Mouse (Mus musculus): ENCODE data around the gene Tube1. TPM values are rescaled to one million over a fixed set of nuclear protein-coding genes. Genes with fewer than 3 reads are reported as not detected.
"Not testable (repeated sequence)": the region's sequence is repeated elsewhere in the genome, so short reads cannot be mapped to it uniquely, and the experiment has no call there.

Tube1 gene
- polyA plus RNA-seq, 1 experiment from 2014 or later, result 6.8 TPM

GRCm38 (mm10) chr10:39171603-39172539 lies 38.1 kb downstream of the Tube1 start:
- Histone ChIP-seq H3K36me3 (ENCODE audit: control insufficient read depth, insufficient read depth, low read length) (no peaks in the 10 kb centered on the region), H3K4me3 (ENCODE audit: low read length) (peak overlapping the region; percentile 47), H3K27me3 (replicated peaks; ENCODE audit: control insufficient read depth, insufficient read depth, low read length) (no peaks in the 10 kb centered on the region), H3K9ac (ENCODE audit: low read depth, low read length) (peak overlapping the region; percentile 72), H3K4me1 (ENCODE audit: control insufficient read depth, insufficient read depth, low read depth, low read length) (peaks cover 21% of the 10 kb centered on the region), H3K27ac (ENCODE audit: low read depth, low read length) (peak overlapping the region; percentile 98), H3K4me2 (ENCODE audit: low read length) (peak overlapping the region; percentile 82), H3K9me3 (ENCODE audit: control insufficient read depth, low read length) (no peaks in the 10 kb centered on the region)
- WGBS, result 6% methylated on average over 26 of the region's 26 CpGs
- ATAC-seq, result peak; percentile 73

- 66% methylated on average over 6 of the region's 6 CpGs for WGBS
- no peaks in the 10 kb centered on the region for H3K36me3 ChIP-seq (ENCODE audit: control insufficient read depth, insufficient read depth, low read length)
- peaks cover 21% of the 10 kb centered on the region for H3K4me1 ChIP-seq (ENCODE audit: control insufficient read depth, insufficient read depth, low read depth, low read length)
- H3K4me2 ChIP-seq (ENCODE audit: low read length), result peak overlapping the region; percentile 82
- H3K4me3 ChIP-seq (ENCODE audit: low read length), result no peak overlapping the region; the same call in 1 of the 2 replicates
- peak overlapping the region; percentile 98 for H3K27ac ChIP-seq (ENCODE audit: low read depth, low read length)
- H3K9me3 ChIP-seq (ENCODE audit: control insufficient read depth, low read length), result no peaks in the 10 kb centered on the region
- peak overlapping the region; percentile 36; the same call in 1 of the 2 replicates for H3K9ac ChIP-seq (ENCODE audit: low read depth, low read length)
- no peak for ATAC-seq
- H3K27me3 ChIP-seq (replicated peaks; ENCODE audit: control insufficient read depth, insufficient read depth, low read length), result no peaks in the 10 kb centered on the region
Measured at GRCm38 (mm10) chr10:39172540-39172931, 38.8 kb downstream of the Tube1 start.

- Histone ChIP-seq H3K4me1 (ENCODE audit: control insufficient read depth, insufficient read depth, low read depth, low read length) (peaks cover 21% of the 10 kb centered on the region), H3K4me3 (ENCODE audit: low read length) (peak overlapping the region; percentile 7; the same call in 1 of the 2 replicates)
- WGBS, result 20% methylated on average over 13 of the region's 13 CpGs
Measured at GRCm38 (mm10) chr10:39173077-39173476, 39.3 kb downstream of the Tube1 start.

GRCm38 (mm10) chr10:39176981-39177380 lies 43.2 kb downstream of the Tube1 start:
- Histone ChIP-seq H3K4me3 (ENCODE audit: low read length) (no peak overlapping the region), H3K36me3 (ENCODE audit: control insufficient read depth, insufficient read depth, low read length) (no peaks in the 10 kb centered on the region), H3K27me3 (replicated peaks; ENCODE audit: control insufficient read depth, insufficient read depth, low read length) (no peaks in the 10 kb centered on the region), H3K4me1 (ENCODE audit: control insufficient read depth, insufficient read depth, low read depth, low read length) (peaks cover 14% of the 10 kb centered on the region), H3K4me2 (ENCODE audit: low read length) (no peak overlapping the region), H3K27ac (ENCODE audit: low read depth, low read length) (no peak overlapping the region), H3K9me3 (ENCODE audit: control insufficient read depth, low read length) (no peaks in the 10 kb centered on the region; the same call in 1 of the 2 replicates), H3K9ac (ENCODE audit: low read depth, low read length) (no peak overlapping the region)
- WGBS, result 91% methylated on average over 5 of the region's 5 CpGs
- ATAC-seq, result no peak

More at GRCm38 (mm10) chr10:39173077-39173476, 39.3 kb downstream of the Tube1 start:
- Histone ChIP-seq H3K9me3 (ENCODE audit: control insufficient read depth, low read length) (no peaks in the 10 kb centered on the region; the same call in 1 of the 2 replicates), H3K36me3 (ENCODE audit: control insufficient read depth, insufficient read depth, low read length) (no peaks in the 10 kb centered on the region), H3K4me2 (ENCODE audit: low read length) (peak overlapping the region; percentile 82), H3K27ac (ENCODE audit: low read depth, low read length) (peak overlapping the region; percentile 98), H3K27me3 (replicated peaks; ENCODE audit: control insufficient read depth, insufficient read depth, low read length) (no peaks in the 10 kb centered on the region), H3K9ac (ENCODE audit: low read depth, low read length) (peak overlapping the region; percentile 39)
- ATAC-seq, result no peak

- no peaks in the 10 kb centered on the region for H3K36me3 ChIP-seq (ENCODE audit: control insufficient read depth, insufficient read depth, low read length)
- peak; percentile 75; the same call in 1 of the 2 replicates for ATAC-seq
- 0 out of 2 replicates have a peak overlapping the region, but pooled peaks have one; percentile 26 for H3K27ac ChIP-seq (ENCODE audit: low read depth, low read length)
- no peak overlapping the region for H3K9ac ChIP-seq (ENCODE audit: low read depth, low read length)
- WGBS, result 73% methylated on average over 8 of the region's 8 CpGs
- H3K4me1 ChIP-seq (ENCODE audit: control insufficient read depth, insufficient read depth, low read depth, low read length), result no peaks in the 10 kb centered on the region
- no peak overlapping the region for H3K4me2 ChIP-seq (ENCODE audit: low read length)
- no peak overlapping the region for H3K4me3 ChIP-seq (ENCODE audit: low read length)
- H3K9me3 ChIP-seq (ENCODE audit: control insufficient read depth, low read length), result no peaks in the 10 kb centered on the region
- no peaks in the 10 kb centered on the region for H3K27me3 ChIP-seq (replicated peaks; ENCODE audit: control insufficient read depth, insufficient read depth, low read length)
Measured at GRCm38 (mm10) chr10:39184864-39185544, 51.2 kb downstream of the Tube1 start.

GRCm38 (mm10) chr10:39185545-39185906 lies 51.8 kb downstream of the Tube1 start:
- no peaks in the 10 kb centered on the region for H3K4me1 ChIP-seq (ENCODE audit: control insufficient read depth, insufficient read depth, low read depth, low read length)
- no peak for ATAC-seq
- H3K27ac ChIP-seq (ENCODE audit: low read depth, low read length), result 0 out of 2 replicates have a peak overlapping the region, but pooled peaks have one; percentile 26
- no peaks in the 10 kb centered on the region for H3K36me3 ChIP-seq (ENCODE audit: control insufficient read depth, insufficient read depth, low read length)
- no peak overlapping the region for H3K4me2 ChIP-seq (ENCODE audit: low read length)
- 75% methylated on average over 4 of the region's 4 CpGs for WGBS
- no peak overlapping the region for H3K4me3 ChIP-seq (ENCODE audit: low read length)
- no peaks in the 10 kb centered on the region for H3K9me3 ChIP-seq (ENCODE audit: control insufficient read depth, low read length)
- H3K9ac ChIP-seq (ENCODE audit: low read depth, low read length), result no peak overlapping the region
- no peaks in the 10 kb centered on the region for H3K27me3 ChIP-seq (replicated peaks; ENCODE audit: control insufficient read depth, insufficient read depth, low read length)

- no peak overlapping the region for H3K4me3 ChIP-seq (ENCODE audit: low read length)
- no peak overlapping the region for H3K4me2 ChIP-seq (ENCODE audit: low read length)
- no peak overlapping the region for H3K9ac ChIP-seq (ENCODE audit: low read depth, low read length)
- H3K36me3 ChIP-seq (ENCODE audit: control insufficient read depth, insufficient read depth, low read length), result no peaks in the 10 kb centered on the region
- ATAC-seq, result no peak
- WGBS, result 94% methylated on average over 3 of the region's 3 CpGs
- H3K4me1 ChIP-seq (ENCODE audit: control insufficient read depth, insufficient read depth, low read depth, low read length), result no peaks in the 10 kb centered on the region
- H3K9me3 ChIP-seq (ENCODE audit: control insufficient read depth, low read length), result no peaks in the 10 kb centered on the region
- H3K27me3 ChIP-seq (replicated peaks; ENCODE audit: control insufficient read depth, insufficient read depth, low read length), result no peaks in the 10 kb centered on the region
- no peak overlapping the region for H3K27ac ChIP-seq (ENCODE audit: low read depth, low read length)
Measured at GRCm38 (mm10) chr10:39192673-39193072, 58.9 kb downstream of the Tube1 start.

GRCm38 (mm10) chr10:39198216-39198615 lies 64.4 kb downstream of the Tube1 start:
- not testable (repeated sequence) for H3K4me2 ChIP-seq (ENCODE audit: low read length); H3K9me3 ChIP-seq (ENCODE audit: control insufficient read depth, low read length); H3K9ac ChIP-seq (ENCODE audit: low read depth, low read length); H3K4me3 ChIP-seq (ENCODE audit: low read length); H3K27ac ChIP-seq (ENCODE audit: low read depth, low read length); H3K27me3 ChIP-seq (replicated peaks; ENCODE audit: control insufficient read depth, insufficient read depth, low read length); ATAC-seq; H3K36me3 ChIP-seq (ENCODE audit: control insufficient read depth, insufficient read depth, low read length); H3K4me1 ChIP-seq (ENCODE audit: control insufficient read depth, insufficient read depth, low read depth, low read length)
- WGBS, result 92% methylated on average over 11 of the region's 11 CpGs
